Mouse (Mus musculus) lung, postnatal 0 days (tissue): ENCODE data around the gene Ugt2a3. TPM values are rescaled to one million over a fixed set of nuclear protein-coding genes. Genes with fewer than 3 reads are reported as not detected.

Experiments used
- ATAC-seq: fragments of 200-750 bp; cut with Nextera tagmentation; 2 replicates; pipeline ENCODE4 v1.8.0; 2017; ENCODE audit warnings: moderate library complexity
- DNase-seq: peaks from one replicate; pipeline ENCODE4 v3.0.0-alpha.2; 2016; ENCODE audit warnings: low spot score
- H3K27ac ChIP-seq: fragments of 300-500 bp; sonication (generic); 2 replicates; pipeline ENCODE4 v1.5.1; 2014; ENCODE audit warnings: antibody characterized with exemption, mild to moderate bottlenecking, low read length, mixed read lengths
- H3K27me3 ChIP-seq: fragments of 300-500 bp; sonication (generic); replicated peaks from 2 replicates; pipeline ENCODE4 v1.6.1; 2014; ENCODE audit warnings: low read length, mixed read lengths; ENCODE audit not compliant: insufficient read depth
- H3K36me3 ChIP-seq: fragments of 300-500 bp; sonication (generic); 2 replicates; pipeline ENCODE4 v1.6.1; 2014; ENCODE audit warnings: low read length, mixed read lengths; ENCODE audit not compliant: insufficient read depth
- H3K4me1 ChIP-seq: fragments of 300-500 bp; sonication (generic); 2 replicates; pipeline ENCODE4 v1.6.1; 2014; ENCODE audit warnings: antibody characterized with exemption, low read depth, low read length, mixed read lengths; ENCODE audit not compliant: insufficient read depth
- H3K4me2 ChIP-seq: fragments of 300-500 bp; sonication (generic); replicated peaks from 2 replicates; pipeline ENCODE4 v1.6.1; 2014; ENCODE audit warnings: low read depth, mild to moderate bottlenecking, low read length, moderate library complexity, mixed read lengths
- H3K4me3 ChIP-seq: fragments of 300-500 bp; sonication (generic); 2 replicates; pipeline ENCODE4 v1.5.1; 2014; ENCODE audit warnings: low read depth, low read length
- H3K9ac ChIP-seq: fragments of 300-500 bp; sonication (generic); replicated peaks from 2 replicates; pipeline ENCODE4 v1.6.1; 2014; ENCODE audit warnings: low read depth, mild to moderate bottlenecking
- H3K9me3 ChIP-seq: fragments of 300-500 bp; sonication (generic); 2 replicates; pipeline ENCODE4 v1.6.1; 2016; ENCODE audit warnings: low read length, mixed read lengths
- CTCF ChIP-seq: IDR thresholded peaks from 2 replicates; pipeline ENCODE4 v1.5.1; 2016; ENCODE audit warnings: antibody characterized with exemption, mild to moderate bottlenecking
- EP300 ChIP-seq: IDR thresholded peaks from 2 replicates; pipeline ENCODE4 v1.6.1; 2016; ENCODE audit warnings: antibody characterized with exemption, mild to moderate bottlenecking, control low read depth
- WGBS: fragments of 180-500 bp; shearing (Covaris S2); extraction: QIAGEN DNeasy Blood & Tissue Kit; methylation state at CpG from one replicate; pipeline ENCODE4 v1.1.7; 2014; 5-methylcytosine and 5-hydroxymethylcytosine counted together
- polyA plus RNA-seq: library from polyadenylated mRNA; unstranded; fragments of >200 nt; fragmentation: Nextera tagmentation; extraction: Ambion mirVana; gene quantifications from 2 replicates; pipeline ENCODE4 v1.2.1, GENCODE M21; 2015

Gene Ugt2a3
- polyA plus RNA-seq, 1 experiment from 2014 or later: not detected

DNA sequence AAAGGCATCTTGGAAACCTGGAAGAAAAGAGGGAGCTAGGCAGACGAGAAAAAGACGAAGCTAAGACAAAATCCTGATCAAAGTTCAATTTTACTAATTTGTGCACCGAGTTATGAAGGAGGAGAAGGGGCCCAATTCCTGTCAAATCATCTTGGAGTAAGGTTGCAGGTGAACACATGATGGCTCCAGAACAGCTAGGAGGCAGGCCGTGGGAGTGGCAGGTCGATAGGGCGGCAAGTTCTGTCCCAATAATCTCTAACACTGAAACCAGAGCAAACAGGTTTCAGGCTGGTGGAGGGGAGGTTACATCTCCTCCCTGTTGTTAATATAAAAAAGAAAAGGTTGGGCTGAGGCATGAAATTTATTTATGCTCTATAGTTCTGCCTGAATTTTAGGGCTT is 61.4 kb downstream of the Ugt2a3 start:
- no peak for DNase-seq
- Histone ChIP-seq H3K4me1 (no peaks in the 10 kb centered on the region), H3K4me3 (no peak overlapping the region), H3K4me2 (no peak overlapping the region), H3K9ac (no peak overlapping the region), H3K27ac (no peak overlapping the region), H3K36me3 (no peaks in the 10 kb centered on the region), H3K27me3 (no peaks in the 10 kb centered on the region), H3K9me3 (no peaks in the 10 kb centered on the region)
- 76% methylated on average over 6 of the region's 6 CpGs for WGBS
- TF ChIP-seq EP300 (no peak), CTCF (no peak)
- no peak for ATAC-seq

Other genes with a start within 250 kb of the Ugt2a3 start
- gene Ugt2b36, start 244.6 kb downstream of the Ugt2a3 start, polyA plus RNA-seq: not detected in 2 replicates
- not detected in 2 replicates for gene Ugt2b5, start 196.9 kb downstream of the Ugt2a3 start, polyA plus RNA-seq
- not detected in 2 replicates for gene Ugt2b37, start 82.4 kb downstream of the Ugt2a3 start, polyA plus RNA-seq
- not detected in 2 replicates for gene Ugt2b38, start 87.0 kb upstream of the Ugt2a3 start, polyA plus RNA-seq
- gene Ugt2a2, start 145.1 kb upstream of the Ugt2a3 start, polyA plus RNA-seq: not detected in 2 replicates
- not detected in 2 replicates for gene Gm43638, start 149.6 kb upstream of the Ugt2a3 start, polyA plus RNA-seq
- gene Ugt2a1, start 153.7 kb upstream of the Ugt2a3 start, polyA plus RNA-seq: not detected in 2 replicates
- gene Sult1b1, start 201.0 kb upstream of the Ugt2a3 start, polyA plus RNA-seq: not detected in 2 replicates
- 0.14 and 0.21 TPM in 2 replicates for gene Sult1d1, start 231.8 kb upstream of the Ugt2a3 start, polyA plus RNA-seq